Mouse (Mus musculus) liver, adult 2 months (tissue): ENCODE results near the gene Cep41. TPM values are rescaled to one million over a fixed set of nuclear protein-coding genes. Genes with fewer than 3 reads are reported as not detected.

Experiments
- DNase-seq: peaks from one replicate; pipeline ENCODE4 v3.0.0-alpha.2; 2011; ENCODE audit warnings: low read depth, low spot score; ENCODE audit errors: extremely low read depth
- H3K27ac ChIP-seq: fragments of 200-500 bp; replicated peaks from 2 replicates; pipeline ENCODE4 v1.5.1; 2012; ENCODE audit warnings: low read depth, mild to moderate bottlenecking, control low read depth, inconsistent platforms, low read length; ENCODE audit not compliant: insufficient read depth
- H3K27me3 ChIP-seq: fragments of 200-500 bp; 2 replicates; pipeline ENCODE4 v1.6.1; 2012; ENCODE audit warnings: mild to moderate bottlenecking, moderate library complexity, low read length, inconsistent platforms; ENCODE audit not compliant: control insufficient read depth, insufficient read depth
- H3K36me3 ChIP-seq: fragments of 200-500 bp; 2 replicates; pipeline ENCODE4 v1.6.1; 2012; ENCODE audit warnings: low read length, inconsistent platforms; ENCODE audit not compliant: control insufficient read depth, insufficient read depth
- H3K4me1 ChIP-seq: fragments of 200-500 bp; 2 replicates; pipeline ENCODE4 v1.6.1; 2011; ENCODE audit warnings: low read length; ENCODE audit not compliant: control insufficient read depth, insufficient read depth
- H3K4me3 ChIP-seq: fragments of 200-500 bp; 2 replicates; pipeline ENCODE4 v1.5.1; 2011; ENCODE audit warnings: low read depth, mild to moderate bottlenecking, control low read depth, low read length, moderate library complexity; ENCODE audit not compliant: insufficient read depth
- H3K79me2 ChIP-seq: fragments of 200-500 bp; 2 replicates; pipeline ENCODE4 v1.6.1; 2012; ENCODE audit warnings: inconsistent platforms, mild to moderate bottlenecking, low read length, moderate library complexity; ENCODE audit not compliant: control insufficient read depth, insufficient read depth
- H3K9ac ChIP-seq: fragments of 200-500 bp; 2 replicates; pipeline ENCODE4 v1.6.1; 2012; ENCODE audit warnings: low read depth, mild to moderate bottlenecking, control low read depth, inconsistent platforms, low read length
- CTCF ChIP-seq: fragments of 200-500 bp; IDR thresholded peaks from 2 replicates; pipeline ENCODE4 v1.5.1; 2011; ENCODE audit warnings: low read depth, low read length, control low read depth
- POLR2A ChIP-seq: fragments of 200-500 bp; IDR thresholded peaks from 2 replicates; pipeline ENCODE4 v1.6.1; 2011; ENCODE audit warnings: low read length, control low read depth; ENCODE audit not compliant: insufficient read depth; ENCODE audit errors: extremely low read depth
- WGBS: fragments of 180-500 bp; shearing (Covaris S2); methylation state at CpG from one replicate; pipeline ENCODE4 v1.1.7; 2018; 5-methylcytosine and 5-hydroxymethylcytosine counted together
- polyA plus RNA-seq: library from polyadenylated mRNA; depleted of rRNA; stranded (reverse); fragments of >200 nt; gene quantifications from 2 replicates; pipeline ENCODE4 v1.2.3, GENCODE M21; 2012
- total RNA-seq: library from RNA; depleted of rRNA; stranded (reverse); fragments of >200 nt; gene quantifications from 2 replicates; pipeline ENCODE4 v1.2.3, GENCODE M21; 2014

Gene Cep41
- total and polyA plus RNA-seq, 2 experiments: 1.4 to 2.5 TPM

DNA sequence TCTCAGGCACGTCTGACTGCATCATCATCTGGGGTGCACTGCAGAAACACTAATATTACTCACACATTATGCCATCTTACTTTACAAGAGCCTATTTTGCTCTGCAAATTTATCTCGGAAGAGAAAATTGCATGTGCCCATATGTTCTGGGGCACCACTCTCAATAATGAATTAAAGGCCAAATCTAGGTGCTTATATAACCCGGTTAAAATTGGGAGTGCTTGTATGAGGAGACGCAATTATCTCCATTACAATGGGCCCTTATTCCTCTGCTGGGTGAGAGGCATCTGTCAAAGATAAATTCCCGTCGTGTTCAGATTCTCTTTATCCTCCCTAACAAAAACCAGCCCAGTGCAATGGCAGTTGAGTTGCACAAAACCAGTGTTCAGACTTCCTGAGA lies 28.8 kb downstream of the Cep41 start:
- Histone ChIP-seq H3K79me2 (no peaks in the 10 kb centered on the region), H3K27ac (no peak overlapping the region), H3K36me3 (no peaks in the 10 kb centered on the region; the same call in 1 of the 2 replicates), H3K4me3 (no peak overlapping the region), H3K27me3 (no peaks in the 10 kb centered on the region), H3K9ac (no peak overlapping the region), H3K4me1 (no peaks in the 10 kb centered on the region)
- TF ChIP-seq POLR2A: no peak
- no peak for TF ChIP-seq CTCF
- no peak for DNase-seq
- 77% methylated on average over 6 of the region's 6 CpGs for WGBS

DNA sequence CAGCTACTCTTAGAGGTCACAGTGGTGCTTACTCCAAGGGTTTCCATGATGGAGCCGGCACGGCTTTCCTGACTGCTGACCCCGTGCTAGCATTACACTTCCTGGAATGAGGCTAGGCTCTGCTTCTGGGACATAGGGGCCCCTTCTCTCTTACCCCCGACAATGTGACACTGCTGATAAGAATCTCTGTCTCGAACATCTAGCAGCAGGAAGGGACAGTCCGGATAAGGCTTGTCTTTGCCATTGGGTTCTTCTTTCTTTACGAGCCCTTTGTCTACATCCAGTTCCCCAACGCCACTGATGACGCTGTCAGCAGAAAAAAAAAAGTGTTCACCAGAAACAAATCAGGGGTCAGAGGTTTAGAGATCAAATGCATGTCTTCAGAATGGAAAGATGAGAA lies 34.9 kb downstream of the Cep41 start:
- Histone ChIP-seq H3K4me3 (no peak overlapping the region), H3K4me1 (no peaks in the 10 kb centered on the region), H3K36me3 (no peaks in the 10 kb centered on the region; the same call in 1 of the 2 replicates), H3K27ac (no peak overlapping the region), H3K9ac (no peak overlapping the region), H3K79me2 (no peaks in the 10 kb centered on the region), H3K27me3 (no peaks in the 10 kb centered on the region)
- DNase-seq: no peak
- 79% methylated on average over 9 of the region's 9 CpGs for whole genome bisulfite sequencing
- TF ChIP-seq CTCF (no peak), POLR2A (no peak)

DNA sequence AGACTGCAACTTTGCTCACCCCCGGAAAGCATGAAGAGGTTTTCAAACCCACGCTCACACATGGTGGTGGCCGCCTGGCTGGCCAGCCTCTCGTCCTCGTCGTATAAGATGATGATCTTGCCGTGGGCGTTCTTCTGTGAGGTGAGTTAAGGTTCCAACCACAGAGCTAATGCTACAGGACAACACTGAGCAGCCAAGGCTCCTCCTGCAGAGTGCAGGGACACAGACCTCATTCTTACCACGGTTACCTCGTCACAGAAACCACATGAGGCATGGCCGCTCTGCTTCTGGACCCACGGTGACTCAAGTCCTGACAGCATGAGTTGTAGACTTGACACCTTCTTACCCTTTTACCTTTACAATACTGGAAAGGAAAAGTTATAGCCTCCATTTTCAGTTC lies 36.3 kb downstream of the Cep41 start:
- Histone ChIP-seq H3K79me2 (no peaks in the 10 kb centered on the region), H3K36me3 (no peaks in the 10 kb centered on the region; the same call in 1 of the 2 replicates), H3K4me1 (no peaks in the 10 kb centered on the region), H3K27ac (no peak overlapping the region), H3K9ac (no peak overlapping the region), H3K4me3 (no peak overlapping the region), H3K27me3 (no peaks in the 10 kb centered on the region)
- WGBS: 97% methylated on average over 12 of the region's 12 CpGs
- DNase-seq: no peak
- TF ChIP-seq CTCF (no peak), POLR2A (no peak)

DNA sequence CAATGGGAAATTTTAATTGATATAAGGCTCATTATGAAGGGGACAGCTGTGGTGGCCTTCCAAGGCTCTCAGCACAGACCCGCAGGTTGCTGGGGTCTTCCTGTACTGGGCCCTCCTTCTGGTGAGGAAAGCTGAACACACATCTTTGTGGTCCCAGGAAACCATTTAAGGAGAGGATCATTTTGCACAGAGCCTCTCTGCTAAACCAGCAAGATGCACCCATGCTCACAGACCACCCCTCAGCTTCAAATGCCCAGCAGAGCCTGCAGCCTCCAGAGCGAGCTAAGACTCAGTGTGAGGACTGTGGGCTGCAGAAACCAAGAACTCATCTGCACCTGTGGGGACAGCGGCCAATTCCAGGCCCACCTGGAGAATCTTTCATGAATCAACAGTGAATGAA lies 38.6 kb downstream of the Cep41 start:
- H3K27ac ChIP-seq: no peak overlapping the region
- no peaks in the 10 kb centered on the region for H3K36me3 ChIP-seq
- no peak overlapping the region for H3K9ac ChIP-seq
- H3K4me3 ChIP-seq: no peak overlapping the region
- H3K27me3 ChIP-seq: no peaks in the 10 kb centered on the region
- no peaks in the 10 kb centered on the region for H3K79me2 ChIP-seq
- no peak for DNase-seq
- 97% methylated on average over 3 of the region's 3 CpGs for WGBS
- TF ChIP-seq POLR2A (no peak), CTCF (no peak)
- H3K4me1 ChIP-seq: no peaks in the 10 kb centered on the region

DNA sequence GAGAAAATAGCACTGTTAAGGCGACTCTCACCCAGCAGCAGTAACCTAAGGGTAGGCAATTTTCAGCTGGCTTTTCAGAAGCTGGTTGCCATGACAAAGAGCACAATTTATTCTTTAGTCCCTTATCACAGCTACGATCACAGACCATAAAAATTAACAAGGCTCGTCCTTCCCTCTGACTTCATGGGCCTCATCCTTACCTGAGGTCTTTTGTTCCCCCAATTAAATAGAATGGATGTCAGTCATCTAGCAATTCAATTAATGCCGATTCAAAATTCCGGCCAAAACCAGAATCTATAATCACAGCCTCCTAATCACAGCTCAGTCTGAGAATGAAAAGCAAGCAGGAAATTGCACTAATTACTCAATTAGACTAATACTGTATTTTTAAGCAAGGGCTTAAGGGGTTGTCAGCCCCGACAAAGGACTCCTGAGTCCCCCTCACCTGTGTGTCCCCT lies 39.1 kb downstream of the Cep41 start:
- whole genome bisulfite sequencing: 95% methylated on average over 6 of the region's 6 CpGs
- DNase-seq: no peak

DNA sequence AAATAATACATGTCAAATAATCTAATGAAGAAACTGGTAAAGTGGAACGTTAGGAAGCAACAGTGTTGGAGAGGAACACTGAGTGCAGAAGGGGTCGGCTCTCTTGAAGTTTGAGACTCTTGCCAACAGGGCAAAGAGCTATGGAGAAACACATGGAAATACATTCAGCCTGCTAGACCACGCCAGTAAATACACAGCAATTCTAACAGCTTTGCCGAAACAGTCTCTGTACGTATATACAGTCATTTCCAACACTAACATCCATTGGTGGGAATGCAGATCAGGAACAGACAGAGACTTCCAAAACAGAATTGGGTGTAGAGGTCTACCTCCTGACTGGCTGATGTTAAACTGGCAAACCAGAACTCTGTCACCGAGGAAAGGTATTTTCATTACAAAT lies 40.0 kb downstream of the Cep41 start:
- H3K4me3 ChIP-seq: no peak overlapping the region
- no peak overlapping the region for H3K9ac ChIP-seq
- TF ChIP-seq POLR2A: no peak
- TF ChIP-seq CTCF: no peak
- DNase-seq: no peak
- no peaks in the 10 kb centered on the region for H3K27me3 ChIP-seq
- no peaks in the 10 kb centered on the region for H3K4me1 ChIP-seq
- H3K36me3 ChIP-seq: no peaks in the 10 kb centered on the region
- 95% methylated on average over 6 of the region's 6 CpGs for WGBS
- no peaks in the 10 kb centered on the region for H3K79me2 ChIP-seq
- no peak overlapping the region for H3K27ac ChIP-seq

More for the DNA sequence above, 39.1 kb downstream of the Cep41 start:
- no peaks in the 10 kb centered on the region for H3K36me3 ChIP-seq
- H3K27me3 ChIP-seq: no peaks in the 10 kb centered on the region
- no peak for TF ChIP-seq CTCF
- no peaks in the 10 kb centered on the region for H3K79me2 ChIP-seq
- H3K27ac ChIP-seq: no peak overlapping the region
- H3K4me3 ChIP-seq: no peak overlapping the region
- H3K9ac ChIP-seq: no peak overlapping the region
- no peaks in the 10 kb centered on the region for H3K4me1 ChIP-seq
